Comparison of ENCODE assay signal across 10 mouse cellular contexts in the genomic region with DNA sequence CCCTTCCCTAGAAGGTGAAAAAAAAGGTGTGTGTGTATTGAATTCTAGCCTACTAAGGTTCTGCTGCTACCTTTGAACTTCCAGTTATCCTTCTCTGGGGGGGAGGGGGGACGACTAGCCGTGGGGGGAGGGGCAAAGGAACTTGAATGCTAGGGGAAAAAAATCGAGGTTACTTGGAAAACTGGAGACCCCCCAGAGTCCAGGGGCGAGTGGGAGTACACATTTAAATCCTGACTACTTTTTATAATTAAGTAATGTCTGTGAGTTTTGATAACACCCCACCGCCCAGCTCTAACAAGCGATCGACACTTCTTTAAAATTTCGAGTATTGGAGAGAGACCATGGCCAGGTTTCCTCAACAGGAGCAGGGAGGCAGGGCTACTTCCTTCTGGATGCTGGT. TPM values are rescaled to one million over a fixed set of nuclear protein-coding genes. Genes with fewer than 3 reads are reported as not detected.
A peak's percentile ranks its signal among the peaks of the same experiment; 100 is the strongest.
DNase-seq lines count a peak whose midpoint lies in the region; ATAC-seq and TF ChIP-seq lines count a peak whose summit lies in the region.
"Had no signal": no experiment of that assay in that cellular context is flagged by ENCODE, and none has a peak within 500 bp of the region (broad histone marks: within the 10 kb centered on the region; RNA-seq: fewer than 3 reads in every experiment).

No protein-coding gene starts in this region.

- no peaks in the 10 kb centered on the region for H3K27me3 ChIP-seq in kidney, postnatal 0 days (ENCODE audit: insufficient read depth, low read length)
- H3K27me3 ChIP-seq in limb, embryonic 10.5 days (ENCODE audit: low read depth, poor library complexity, severe bottlenecking): no peaks in the 10 kb centered on the region
- peaks cover 11% of the 10 kb centered on the region for H3K27me3 ChIP-seq in neural tube, embryonic 14.5 days (ENCODE audit: control insufficient read depth, insufficient read depth, low read length)
- H3K27me3 ChIP-seq: Patski had no signal

- WGBS in kidney, postnatal 0 days: 7% methylated on average over 8 of the region's 8 CpGs
- 4% methylated on average over 8 of the region's 8 CpGs for WGBS in limb, embryonic 10.5 days
- 3% methylated on average over 8 of the region's 8 CpGs for WGBS in neural tube, embryonic 14.5 days

- peak overlapping the region; percentile 94 for H3K27ac ChIP-seq in kidney, postnatal 0 days
- H3K27ac ChIP-seq in embryonic fibroblast, embryonic 13.5 days (ENCODE audit: insufficient read depth, low read length): peak overlapping the region; percentile 82
- peak overlapping the region; percentile 98 for H3K27ac ChIP-seq in limb, embryonic 10.5 days
- no peak overlapping the region for H3K27ac ChIP-seq in neural tube, embryonic 14.5 days (ENCODE audit: low read depth, low read length)

- H3K36me3 ChIP-seq in kidney, postnatal 0 days (ENCODE audit: insufficient read depth, low read length): peaks cover 8% of the 10 kb centered on the region; the same call in 1 of the 2 replicates
- H3K36me3 ChIP-seq in limb, embryonic 10.5 days: peaks cover 48% of the 10 kb centered on the region
- H3K36me3 ChIP-seq in neural tube, embryonic 14.5 days (ENCODE audit: control insufficient read depth, insufficient read depth, low read length): no peaks in the 10 kb centered on the region

- H3K4me2 ChIP-seq in kidney, postnatal 0 days (ENCODE audit: low read length): peak overlapping the region; percentile 85
- H3K4me2 ChIP-seq in neural tube, embryonic 14.5 days (ENCODE audit: low read depth, low read length): peak overlapping the region; percentile 72

- intact Hi-C loops in left cerebral cortex, postnatal 36 days (cut with DNase I): loop anchor here (5.0 kb wide), 1 partner anchor 348 kb away; no protein-coding TSS in a partner anchor

- peak; percentile 12; the same call in 1 of the 2 replicates for TF ChIP-seq POLR2A in embryonic fibroblast, embryonic 13.5 days (IDR thresholded peaks at IDR 0.05; ENCODE audit: low read depth, low read length)

- no peak for ATAC-seq in kidney, postnatal 0 days (replicated peaks; ENCODE audit: low FRiP score, low read depth)
- no peak for ATAC-seq in neural tube, embryonic 14.5 days (ENCODE audit: low read depth)

- no peaks in the 10 kb centered on the region for H3K9me3 ChIP-seq in kidney, postnatal 0 days (replicated peaks; ENCODE audit: low read length)
- no peaks in the 10 kb centered on the region for H3K9me3 ChIP-seq in limb, embryonic 10.5 days (replicated peaks)
- no peaks in the 10 kb centered on the region for H3K9me3 ChIP-seq in neural tube, embryonic 14.5 days (ENCODE audit: control insufficient read depth, low read length)

- no peak for DNase-seq in kidney, postnatal 0 days (ENCODE audit: low spot score)
- no peak for DNase-seq in kidney, adult 9 months
- DNase-seq in limb, embryonic 10.5 days (ENCODE audit: low spot score): no peak
- no peak for DNase-seq in left cerebral cortex, postnatal 36 days (ENCODE audit: low spot score in 2 of 2)
- no peak for DNase-seq in adrenal gland, postnatal 14 days
- DNase-seq in embryo, embryonic 9.5 days (ENCODE audit: extremely low spot score): no peak
- DNase-seq: cerebellum, adult 18-20 months had no signal

- TF ChIP-seq CTCF in kidney, postnatal 0 days (IDR thresholded peaks at IDR 0.05; ENCODE audit: low read depth): no peak
- TF ChIP-seq CTCF in embryonic fibroblast, embryonic 13.5 days (IDR thresholded peaks at IDR 0.05; ENCODE audit: borderline replicate concordance, insufficient read depth, low read length): no peak

- H3K9ac ChIP-seq in kidney, postnatal 0 days (ENCODE audit: low read depth, low read length): peak overlapping the region; percentile 93
- H3K9ac ChIP-seq in neural tube, embryonic 14.5 days (replicated peaks; ENCODE audit: low read depth, low read length): 0 out of 2 replicates have a peak overlapping the region, but pooled peaks have one; percentile 42

- peak overlapping the region; percentile 85 for H3K4me3 ChIP-seq in kidney, postnatal 0 days (replicated peaks; ENCODE audit: low read depth, low read length)
- peak overlapping the region; percentile 87 for H3K4me3 ChIP-seq in embryonic fibroblast, embryonic 13.5 days (ENCODE audit: insufficient read depth, low read length)
- H3K4me3 ChIP-seq in limb, embryonic 10.5 days: peak overlapping the region; percentile 98
- H3K4me3 ChIP-seq in neural tube, embryonic 14.5 days (ENCODE audit: low read depth, low read length): peak overlapping the region; percentile 50

- H3K4me1 ChIP-seq in kidney, postnatal 0 days (replicated peaks; ENCODE audit: insufficient read depth, low read length): peaks cover 42% of the 10 kb centered on the region
- H3K4me1 ChIP-seq in embryonic fibroblast, embryonic 13.5 days (ENCODE audit: control insufficient read depth, insufficient read depth, low read length): peaks cover 6% of the 10 kb centered on the region; the same call in 1 of the 2 replicates
- H3K4me1 ChIP-seq in limb, embryonic 10.5 days: peaks cover 56% of the 10 kb centered on the region
- H3K4me1 ChIP-seq in neural tube, embryonic 14.5 days (ENCODE audit: control insufficient read depth, insufficient read depth, low read length): peaks cover 25% of the 10 kb centered on the region; the same call in 1 of the 2 replicates

RNA-seq across cellular contexts. Expression of gene Ajuba, which starts 2.3 kb away (rescaled TPM):
- polyA plus RNA-seq in kidney, postnatal 0 days (2015; fragmentation: Nextera tagmentation; extraction: Ambion mirVana): 34.6 and 40.9 TPM in 2 replicates
- polyA plus RNA-seq in embryonic fibroblast, embryonic 13.5 days (2011; ENCODE audit: insufficient read length, low read depth, missing spikeins): 39.4 and 44.3 TPM in 2 replicates
- polyA plus RNA-seq in limb, embryonic 10.5 days (2016; fragmentation: Nextera tagmentation; extraction: Ambion mirVana): 70.1 and 75.3 TPM in 2 replicates
- 2.3 and 5.7 TPM in 2 replicates for polyA plus RNA-seq in neural tube, embryonic 14.5 days (2014; fragmentation: Nextera tagmentation; extraction: Ambion mirVana)
- total RNA-seq in left cerebral cortex, postnatal 36 days (2021): 1 to 10 TPM; 1.5 to 2.0 TPM
- total RNA-seq in adrenal gland, postnatal 14 days (2021): 18.2 and 23.3 TPM in 2 replicates

RNA-seq across cellular contexts. Expression of gene Haus4, which starts 20.6 kb away (rescaled TPM):
- 41.6 and 46.4 TPM in 2 replicates for polyA plus RNA-seq in kidney, postnatal 0 days (2015; fragmentation: Nextera tagmentation; extraction: Ambion mirVana)
- polyA plus RNA-seq in embryonic fibroblast, embryonic 13.5 days (2011; ENCODE audit: insufficient read length, low read depth, missing spikeins): 21.4 and 33.1 TPM in 2 replicates
- polyA plus RNA-seq in limb, embryonic 10.5 days (2016; fragmentation: Nextera tagmentation; extraction: Ambion mirVana): 57.5 and 63.0 TPM in 2 replicates
- 22.0 and 23.0 TPM in 2 replicates for polyA plus RNA-seq in neural tube, embryonic 14.5 days (2014; fragmentation: Nextera tagmentation; extraction: Ambion mirVana)
- total RNA-seq in left cerebral cortex, postnatal 36 days (2021): 1 to 10 TPM; 1.6 to 4.7 TPM
- 27.6 and 29.3 TPM in 2 replicates for total RNA-seq in adrenal gland, postnatal 14 days (2021)

RNA-seq across cellular contexts. Expression of gene 4931414P19Rik, which starts 30.8 kb away (rescaled TPM):
- polyA plus RNA-seq in kidney, postnatal 0 days (2015; fragmentation: Nextera tagmentation; extraction: Ambion mirVana): 6.4 TPM in 2 replicates
- 3.6 and 4.8 TPM in 2 replicates for polyA plus RNA-seq in embryonic fibroblast, embryonic 13.5 days (2011; ENCODE audit: insufficient read length, low read depth, missing spikeins)
- 11.1 and 13.5 TPM in 2 replicates for polyA plus RNA-seq in limb, embryonic 10.5 days (2016; fragmentation: Nextera tagmentation; extraction: Ambion mirVana)
- polyA plus RNA-seq in neural tube, embryonic 14.5 days (2014; fragmentation: Nextera tagmentation; extraction: Ambion mirVana): 4.6 and 5.0 TPM in 2 replicates
- total RNA-seq in left cerebral cortex, postnatal 36 days (2021): 1 to 10 TPM; 6.6 to 8.4 TPM
- 5.4 and 6.2 TPM in 2 replicates for total RNA-seq in adrenal gland, postnatal 14 days (2021)

RNA-seq across cellular contexts. Expression of gene Psmb5, which starts 42.8 kb away (rescaled TPM):
- polyA plus RNA-seq in kidney, postnatal 0 days (2015; fragmentation: Nextera tagmentation; extraction: Ambion mirVana): 370 and 387 TPM in 2 replicates
- polyA plus RNA-seq in embryonic fibroblast, embryonic 13.5 days (2011; ENCODE audit: insufficient read length, low read depth, missing spikeins): 147 and 178 TPM in 2 replicates
- polyA plus RNA-seq in limb, embryonic 10.5 days (2016; fragmentation: Nextera tagmentation; extraction: Ambion mirVana): 508 and 553 TPM in 2 replicates
- polyA plus RNA-seq in neural tube, embryonic 14.5 days (2014; fragmentation: Nextera tagmentation; extraction: Ambion mirVana): 428 and 435 TPM in 2 replicates
- 100 to 1,000 TPM; 164 to 176 TPM for total RNA-seq in left cerebral cortex, postnatal 36 days (2021)
- 248 and 259 TPM in 2 replicates for total RNA-seq in adrenal gland, postnatal 14 days (2021)

RNA-seq across cellular contexts. Expression of gene Psmb11, which starts 46.2 kb away (rescaled TPM):
- 0.13 TPM in 1 of 2 replicates, not detected in the other for polyA plus RNA-seq in kidney, postnatal 0 days (2015; fragmentation: Nextera tagmentation; extraction: Ambion mirVana)
- polyA plus RNA-seq in embryonic fibroblast, embryonic 13.5 days (2011; ENCODE audit: insufficient read length, low read depth, missing spikeins): not detected in 2 replicates
- polyA plus RNA-seq in limb, embryonic 10.5 days (2016; fragmentation: Nextera tagmentation; extraction: Ambion mirVana): 0.13 and 0.14 TPM in 2 replicates
- polyA plus RNA-seq in neural tube, embryonic 14.5 days (2014; fragmentation: Nextera tagmentation; extraction: Ambion mirVana): 0.05 and 0.26 TPM in 2 replicates
- under 1 TPM; 0.27 to 0.30 TPM for total RNA-seq in left cerebral cortex, postnatal 36 days (2021)
- total RNA-seq in adrenal gland, postnatal 14 days (2021): not detected in 2 replicates
